Mouse (Mus musculus): ENCODE measurements around the gene Bmp2k.

Gene Bmp2k

DNA sequence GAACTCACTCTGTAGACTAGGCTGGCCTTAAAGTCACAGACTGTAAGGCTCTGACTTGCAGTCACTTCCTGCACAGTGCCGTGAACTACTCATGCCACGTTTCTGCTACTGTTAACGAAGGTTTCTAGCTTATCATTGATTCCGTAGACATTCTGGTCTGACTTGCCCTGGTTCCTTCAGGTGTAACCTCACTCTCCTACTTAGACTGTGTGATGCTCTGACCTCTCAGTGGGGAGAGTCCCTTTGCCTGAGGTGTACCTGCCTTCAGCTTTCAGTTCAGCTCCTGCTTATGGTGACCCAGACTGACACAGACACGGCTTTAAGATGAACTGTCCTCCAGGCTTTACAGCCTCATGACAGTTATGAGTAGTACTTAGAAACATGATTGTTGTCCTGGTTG lies 56.7 kb downstream of the Bmp2k start:
- no peak for DNase-seq (ENCODE audit: low read depth, low spot score)

- DNase-seq (ENCODE audit: low read depth, low spot score): no peak
Observed at GRCm38 (mm10) chr5:97054801-97055200, 57.3 kb downstream of the Bmp2k start.

DNA sequence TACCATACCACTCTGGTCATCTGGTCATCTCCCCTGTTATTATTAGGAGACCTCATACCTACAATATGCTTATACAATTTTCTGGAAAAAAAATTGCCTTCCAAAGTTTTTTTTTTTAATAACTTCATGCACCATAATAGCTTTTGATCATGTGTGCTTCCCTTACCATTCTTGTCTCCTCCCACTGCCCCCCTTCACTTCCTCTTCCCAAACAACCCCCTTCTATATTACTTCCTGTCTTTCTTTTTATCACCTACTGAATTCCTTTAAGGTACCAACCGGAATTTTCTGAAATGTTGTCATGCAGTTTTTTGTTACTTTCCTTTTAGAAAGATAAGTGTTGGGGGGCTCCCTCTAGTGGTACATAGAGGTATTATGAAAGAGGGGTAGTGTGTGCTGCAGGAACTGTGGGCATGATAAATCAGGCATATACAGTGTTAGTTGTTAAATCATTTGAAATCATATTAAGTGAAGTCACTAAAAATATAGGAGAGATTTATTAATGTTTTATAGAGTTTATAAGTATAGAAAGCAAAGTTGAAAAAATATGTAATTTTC lies 58.1 kb downstream of the Bmp2k start:
- DNase-seq (ENCODE audit: low read depth, low spot score): peak; percentile 74

- no peak for DNase-seq (ENCODE audit: low read depth, low spot score)
Observed at GRCm38 (mm10) chr5:97056359-97056758, 58.9 kb downstream of the Bmp2k start.

DNA sequence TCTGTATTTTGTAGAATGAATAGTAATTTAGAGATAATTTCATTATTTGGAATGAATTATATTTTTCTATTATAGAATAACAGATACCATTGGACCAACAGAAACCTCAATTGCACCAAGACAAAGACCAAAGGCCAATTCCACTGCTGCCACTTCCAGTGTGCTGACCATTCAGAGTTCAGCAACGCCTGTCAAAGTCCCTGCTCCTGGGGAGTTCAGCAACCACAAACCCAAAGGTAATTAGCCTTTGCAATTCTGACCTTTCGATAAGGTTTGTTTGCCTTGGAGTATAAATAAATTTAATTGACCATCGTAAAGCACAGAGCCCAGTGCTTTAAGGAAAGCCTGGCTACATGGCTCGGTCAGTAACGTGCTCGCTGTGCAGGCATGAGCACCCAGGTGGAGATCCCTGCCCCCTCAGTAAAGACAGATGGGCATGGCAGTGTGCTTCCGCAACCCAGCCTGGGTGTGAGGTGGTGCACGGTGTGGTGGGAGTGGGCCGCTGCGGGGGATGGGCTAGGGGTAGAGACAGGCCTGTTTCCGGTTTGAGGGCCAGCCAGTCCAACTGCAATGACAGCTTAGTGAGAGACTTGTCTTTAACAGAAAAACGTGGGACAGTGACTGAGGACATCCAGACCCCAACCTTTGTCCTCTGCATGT lies 59.4 kb downstream of the Bmp2k start:
- DNase-seq (ENCODE audit: low read depth, low spot score): no peak

DNA sequence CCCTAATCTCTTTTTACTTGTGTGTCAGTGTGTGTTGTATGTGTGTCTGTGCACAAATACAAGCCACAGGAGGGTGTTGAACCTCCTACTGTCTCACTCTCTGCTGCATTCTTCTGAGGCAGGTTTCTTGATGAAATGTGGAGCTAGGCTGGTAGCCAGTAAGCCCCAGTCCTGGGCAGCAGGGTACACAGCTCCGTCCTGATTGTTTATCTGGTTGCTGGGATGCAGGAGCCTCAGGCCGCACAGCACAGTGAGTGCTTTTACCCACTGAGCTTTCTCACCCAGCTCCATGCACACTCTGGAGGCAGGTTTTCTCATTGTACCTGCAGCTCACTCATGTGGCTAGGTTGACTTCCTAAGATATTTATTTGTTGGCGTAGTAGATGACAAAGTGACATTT lies 63.4 kb downstream of the Bmp2k start:
- no peak for DNase-seq (ENCODE audit: low read depth, low spot score)

- DNase-seq (ENCODE audit: low read depth, low spot score): no peak
Observed at GRCm38 (mm10) chr5:97062041-97062440, 64.6 kb downstream of the Bmp2k start.

DNA sequence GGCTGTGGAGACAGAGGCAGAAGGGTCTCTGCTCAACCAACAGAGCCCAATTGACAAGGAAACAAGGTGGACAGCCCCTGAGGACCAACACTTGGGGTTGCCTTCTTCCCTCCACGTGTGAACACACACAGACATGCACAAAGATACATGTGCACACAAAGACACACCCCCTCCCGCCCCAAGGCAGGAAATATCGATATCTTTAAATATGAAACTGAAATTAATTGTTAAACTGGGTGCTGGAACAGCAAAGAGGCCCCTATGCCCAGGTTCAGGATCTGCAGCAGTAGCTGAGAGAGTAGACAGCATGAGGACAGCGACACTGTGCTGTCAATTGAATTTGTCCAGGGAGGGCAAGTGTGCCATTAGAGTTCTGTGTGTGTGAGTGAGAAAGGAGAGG lies 68.3 kb downstream of the Bmp2k start:
- DNase-seq (ENCODE audit: low read depth, low spot score): no peak

DNA sequence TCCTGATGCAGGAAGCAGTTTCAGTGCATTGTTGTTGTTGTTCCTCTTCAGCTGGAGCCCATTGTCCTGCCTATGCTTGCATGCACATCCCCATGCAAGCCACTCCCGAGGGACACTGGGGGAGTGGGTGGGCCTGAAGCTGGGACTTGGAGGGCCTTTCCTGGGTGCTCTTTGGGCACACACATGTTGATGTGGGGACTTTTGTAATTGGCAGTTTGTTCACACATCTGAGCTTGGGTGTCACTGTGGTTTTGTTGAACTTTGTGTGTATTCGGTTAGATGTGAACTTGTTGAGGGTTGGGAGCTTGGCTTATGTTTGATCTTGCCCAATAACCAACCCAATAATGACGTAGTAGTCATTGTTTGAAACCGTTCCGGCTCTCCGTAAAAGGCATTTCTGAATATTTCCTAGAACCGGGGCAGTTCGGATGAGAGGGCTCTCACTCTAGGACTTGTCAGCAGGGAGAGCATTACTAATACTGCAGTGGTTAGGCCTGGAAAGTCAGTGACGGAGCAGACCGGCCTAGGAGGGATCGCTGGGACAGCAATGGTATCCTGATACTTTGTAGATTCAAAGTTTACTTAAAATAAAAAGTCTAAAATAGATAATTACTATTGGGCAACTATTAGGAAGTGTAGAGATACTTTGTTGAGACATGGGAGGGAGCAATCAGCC lies 78.1 kb downstream of the Bmp2k start:
- DNase-seq (ENCODE audit: low read depth, low spot score): no peak

- DNase-seq (ENCODE audit: low read depth, low spot score): no peak
Observed at GRCm38 (mm10) chr5:97076167-97076566, 78.7 kb downstream of the Bmp2k start.

DNA sequence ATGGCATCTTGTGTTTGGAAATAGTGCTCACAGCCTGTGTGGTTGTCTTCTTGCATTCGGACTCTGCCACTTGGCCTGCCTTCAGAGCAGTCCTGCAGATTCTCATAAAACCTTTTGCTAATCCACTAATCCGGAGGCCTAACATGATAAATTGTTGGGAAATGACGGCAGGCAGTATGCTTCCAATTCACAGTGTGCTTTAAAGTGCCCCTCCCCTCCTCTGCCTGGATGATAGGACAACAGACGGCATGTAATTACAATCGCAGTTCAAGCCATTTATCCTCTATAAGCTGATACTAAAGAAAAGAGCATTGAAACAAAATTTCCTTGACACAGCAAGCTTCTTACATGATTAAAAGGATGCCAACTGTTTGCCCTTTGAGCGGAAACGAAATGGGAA lies 80.2 kb downstream of the Bmp2k start:
- DNase-seq (ENCODE audit: low read depth, low spot score): no peak

DNA sequence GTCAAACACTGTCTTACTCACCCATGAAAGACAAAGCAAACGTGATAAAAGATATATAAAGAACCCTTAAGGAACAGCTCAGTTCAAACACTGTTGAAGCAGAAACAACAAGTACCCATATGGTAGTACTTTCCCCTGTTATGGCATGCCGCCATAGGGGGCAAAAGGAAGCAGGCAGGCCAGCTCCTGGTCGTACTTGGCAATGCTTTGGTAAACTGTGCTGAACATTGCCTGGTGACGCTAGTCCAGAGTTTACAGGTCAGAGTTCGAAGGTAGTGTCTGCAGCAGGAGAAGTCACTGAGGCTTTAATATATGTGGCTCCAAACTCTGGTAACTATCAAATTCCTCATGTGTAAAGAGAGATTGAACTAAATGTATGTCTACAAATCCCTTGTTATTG lies 81.2 kb downstream of the Bmp2k start:
- no peak for DNase-seq (ENCODE audit: low read depth, low spot score)

- DNase-seq (ENCODE audit: low read depth, low spot score): no peak
Observed at GRCm38 (mm10) chr5:97081481-97081880, 84.0 kb downstream of the Bmp2k start.

DNA sequence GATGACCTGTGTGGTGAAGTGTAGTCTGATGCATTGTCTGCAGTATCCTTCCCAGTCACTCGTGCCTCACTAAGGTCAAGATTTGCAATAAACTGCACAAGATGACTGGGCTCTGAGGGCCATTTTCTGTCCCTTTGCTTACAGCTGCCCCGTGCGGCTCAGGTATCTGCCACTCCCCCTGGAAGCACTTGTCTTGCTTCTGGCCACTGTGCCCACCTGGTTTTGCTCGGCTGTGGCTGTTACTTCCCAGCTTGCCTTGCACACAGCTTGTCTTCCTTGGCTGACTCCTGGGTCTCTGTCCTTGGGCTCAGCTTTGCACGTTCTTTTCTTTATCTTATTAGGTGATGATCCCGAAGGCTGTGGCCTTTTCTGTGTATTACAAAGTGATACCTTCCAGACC lies 86.2 kb downstream of the Bmp2k start:
- DNase-seq (ENCODE audit: low read depth, low spot score): no peak

DNA sequence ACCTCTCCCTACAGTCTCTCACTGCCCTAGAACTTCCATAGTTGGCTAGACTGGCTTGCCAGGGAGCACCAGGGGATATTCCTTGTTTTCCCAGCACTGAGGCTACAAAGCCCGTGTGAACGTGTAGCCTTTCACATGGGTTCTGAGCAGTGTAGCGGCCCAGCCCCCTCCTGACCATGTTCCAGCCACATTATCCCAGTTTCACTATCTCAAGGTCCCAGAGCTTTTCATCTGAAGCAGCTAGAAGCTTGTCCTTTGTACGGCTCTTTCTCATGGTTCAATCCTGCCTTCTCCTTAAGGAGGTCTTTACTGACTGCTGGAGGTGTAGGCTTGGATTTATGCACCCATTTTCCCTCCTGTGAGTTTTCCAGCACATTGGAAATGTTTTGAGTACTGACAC lies 87.1 kb downstream of the Bmp2k start:
- no peak for DNase-seq (ENCODE audit: low read depth, low spot score)

GRCm38 (mm10) chr5:97085071-97085470 lies 87.6 kb downstream of the Bmp2k start:
- DNase-seq (ENCODE audit: low read depth, low spot score): no peak

- no peak for DNase-seq (ENCODE audit: low read depth, low spot score)
Observed at GRCm38 (mm10) chr5:97087030-97087630, 89.6 kb downstream of the Bmp2k start.

GRCm38 (mm10) chr5:97087746-97088145 lies 90.3 kb downstream of the Bmp2k start:
- DNase-seq (ENCODE audit: low read depth, low spot score): no peak

- no peak for DNase-seq (ENCODE audit: low read depth, low spot score)
Observed at GRCm38 (mm10) chr5:97088231-97088630, 90.7 kb downstream of the Bmp2k start.

DNA sequence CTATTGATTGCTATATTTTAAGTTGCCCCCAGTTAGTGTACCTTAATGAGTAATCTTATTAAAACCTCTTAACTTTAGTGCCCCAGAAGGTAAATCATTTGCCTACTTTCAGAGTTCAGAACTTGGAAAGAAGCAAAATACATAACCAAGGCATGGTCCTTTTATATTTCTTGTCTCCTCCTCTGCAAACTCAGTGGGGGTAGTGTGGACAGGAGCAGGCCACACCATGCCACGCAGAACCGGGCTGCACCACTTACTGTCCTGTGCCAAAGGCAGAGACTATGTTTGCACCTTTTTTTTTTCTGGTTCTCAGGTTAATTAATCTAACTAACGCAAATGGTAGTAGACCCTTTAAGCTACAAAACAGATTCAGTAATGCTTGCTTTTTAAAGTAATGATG lies 91.9 kb downstream of the Bmp2k start:
- no peak for DNase-seq (ENCODE audit: low read depth, low spot score)

GRCm38 (mm10) chr5:97090034-97090784 lies 92.7 kb downstream of the Bmp2k start:
- no peak for DNase-seq (ENCODE audit: low read depth, low spot score)

DNA sequence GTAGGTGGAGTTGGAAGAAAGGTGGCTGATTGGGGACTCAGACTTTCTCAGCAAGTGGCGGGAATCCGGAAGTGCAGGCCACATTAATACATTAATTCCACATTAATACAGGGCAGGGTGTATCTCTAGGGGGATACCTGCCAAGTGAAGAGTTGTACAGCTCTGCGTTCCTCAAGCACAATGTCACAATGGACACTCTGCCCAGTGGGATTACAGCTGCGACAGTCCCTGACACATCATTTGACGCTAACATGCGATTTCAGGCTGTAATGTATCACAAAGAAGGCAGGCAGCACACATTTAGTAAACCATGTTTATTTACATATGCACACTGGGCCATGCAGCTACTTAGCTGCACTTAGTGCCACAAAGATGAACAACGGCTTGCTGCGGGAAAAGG lies 95.5 kb downstream of the Bmp2k start:
- DNase-seq (ENCODE audit: low read depth, low spot score): no peak
